Comparison of ENCODE assay signal across 9 mouse cellular contexts in genomic region chr12:111274447-111275149, GRCm38 (mm10). TPM values are rescaled to one million over a fixed set of nuclear protein-coding genes. Genes with fewer than 3 reads are reported as not detected.
A peak's percentile ranks its signal among the peaks of the same experiment; 100 is the strongest.
DNase-seq lines count a peak whose midpoint lies in the region; ATAC-seq and TF ChIP-seq lines count a peak whose summit lies in the region.
"Had no signal": no experiment of that assay in that cellular context is flagged by ENCODE, and none has a peak within 500 bp of the region (broad histone marks: within the 10 kb centered on the region; RNA-seq: fewer than 3 reads in every experiment).

No protein-coding gene starts in this region.

- no peak for ATAC-seq in kidney, postnatal 0 days (replicated peaks; ENCODE audit: low FRiP score, low read depth)
- ATAC-seq in hindbrain, embryonic 13.5 days (ENCODE audit: low FRiP score), result 0 out of 2 replicates have a peak, but pooled peaks have one; percentile 28
- peak; percentile 25 for ATAC-seq in midbrain, embryonic 16.5 days

- H3K4me1 ChIP-seq in kidney, postnatal 0 days (replicated peaks; ENCODE audit: insufficient read depth, low read length), result peaks cover 15% of the 10 kb centered on the region
- peaks cover 25% of the 10 kb centered on the region for H3K4me1 ChIP-seq in hindbrain, embryonic 13.5 days (replicated peaks)
- H3K4me1 ChIP-seq in midbrain, embryonic 16.5 days (ENCODE audit: control insufficient read depth, insufficient read depth, low read length), result peaks cover 13% of the 10 kb centered on the region

- no peaks in the 10 kb centered on the region for H3K36me3 ChIP-seq in kidney, postnatal 0 days (ENCODE audit: insufficient read depth, low read length)
- H3K36me3 ChIP-seq in hindbrain, embryonic 13.5 days, result no peaks in the 10 kb centered on the region
- H3K36me3 ChIP-seq in midbrain, embryonic 16.5 days (ENCODE audit: control insufficient read depth, insufficient read depth, low read length), result no peaks in the 10 kb centered on the region

- H3K4me3 ChIP-seq in kidney, postnatal 0 days (replicated peaks; ENCODE audit: low read depth, low read length), result peak overlapping the region; percentile 30
- peak overlapping the region; percentile 48 for H3K4me3 ChIP-seq in hindbrain, embryonic 13.5 days
- peak overlapping the region; percentile 49 for H3K4me3 ChIP-seq in midbrain, embryonic 16.5 days (ENCODE audit: low read depth, low read length)

- no peak for DNase-seq in kidney, postnatal 0 days (ENCODE audit: low spot score)
- DNase-seq in kidney, postnatal 10 days, result no peak
- DNase-seq in cerebellum, postnatal 25 days, result peak; percentile 37 to 53
- DNase-seq in Muller cell, postnatal 12 days (ENCODE audit: inconsistent ontology term), result no peak
- no peak for DNase-seq in ovary, postnatal 10 days (ENCODE audit: low spot score)
- no peak for DNase-seq in kidney, adult 18-20 months

- no peak for TF ChIP-seq CTCF in kidney, postnatal 0 days (IDR thresholded peaks at IDR 0.05; ENCODE audit: low read depth)

- H3K4me2 ChIP-seq in kidney, postnatal 0 days (ENCODE audit: low read length), result peak overlapping the region; percentile 60
- peak overlapping the region; percentile 82 for H3K4me2 ChIP-seq in hindbrain, embryonic 13.5 days
- H3K4me2 ChIP-seq in midbrain, embryonic 16.5 days (ENCODE audit: low read length), result peak overlapping the region; percentile 74

- 1% methylated on average over 80 of the region's 80 CpGs for WGBS in kidney, postnatal 0 days
- 3% methylated on average over 80 of the region's 80 CpGs for WGBS in hindbrain, embryonic 13.5 days
- WGBS in midbrain, embryonic 16.5 days, result 2% methylated on average over 77 of the region's 80 CpGs

- peaks cover 54% of the 10 kb centered on the region for H3K27me3 ChIP-seq in kidney, postnatal 0 days (ENCODE audit: insufficient read depth, low read length)
- peaks cover 88% of the 10 kb centered on the region for H3K27me3 ChIP-seq in hindbrain, embryonic 13.5 days
- peaks cover 75% of the 10 kb centered on the region for H3K27me3 ChIP-seq in midbrain, embryonic 16.5 days (ENCODE audit: control insufficient read depth, insufficient read depth, low read depth, low read length)

- H3K9me3 ChIP-seq in kidney, postnatal 0 days (replicated peaks; ENCODE audit: low read length), result no peaks in the 10 kb centered on the region
- no peaks in the 10 kb centered on the region; the same call in 1 of the 2 replicates for H3K9me3 ChIP-seq in hindbrain, embryonic 13.5 days
- 0 out of 2 replicates have a peak, but pooled peaks cover 3% of the 10 kb centered on the region for H3K9me3 ChIP-seq in midbrain, embryonic 16.5 days (replicated peaks; ENCODE audit: control insufficient read depth, low read length, poor library complexity, severe bottlenecking)

- no peak overlapping the region for H3K27ac ChIP-seq in kidney, postnatal 0 days
- no peak overlapping the region for H3K27ac ChIP-seq in hindbrain, embryonic 13.5 days
- no peak overlapping the region for H3K27ac ChIP-seq in midbrain, embryonic 16.5 days (ENCODE audit: low read length)
- H3K27ac ChIP-seq: macrophage had no signal

- 0 out of 2 replicates have a peak overlapping the region, but pooled peaks have one; percentile 19 for H3K9ac ChIP-seq in kidney, postnatal 0 days (ENCODE audit: low read depth, low read length)
- peak overlapping the region; percentile 70 for H3K9ac ChIP-seq in hindbrain, embryonic 13.5 days
- peak overlapping the region; percentile 66 for H3K9ac ChIP-seq in midbrain, embryonic 16.5 days (ENCODE audit: low read depth, low read length)

RNA-seq across cellular contexts. Expression of gene Amn, which starts 3.7 kb away (rescaled TPM):
- polyA plus RNA-seq in kidney, postnatal 0 days (2015; fragmentation: Nextera tagmentation; extraction: Ambion mirVana), result 123 and 145 TPM in 2 replicates
- polyA plus RNA-seq in hindbrain, embryonic 13.5 days (2015; fragmentation: Nextera tagmentation; extraction: Ambion mirVana), result 5.6 and 6.5 TPM in 2 replicates
- 16.4 and 29.5 TPM in 2 replicates for polyA plus RNA-seq in midbrain, embryonic 16.5 days (2015; fragmentation: Nextera tagmentation; extraction: Ambion mirVana)
- polyA plus RNA-seq: macrophage had no signal

Comparison
In these comparisons a context has a peak if more than half of its experiments do, and no peak if none do; other contexts are left out.
1. DNase-seq: peak in cerebellum, postnatal 25 days (2 of 2); none in kidney, postnatal 0 days (single experiment), kidney, postnatal 10 days (single experiment), Muller cell, postnatal 12 days (single experiment), ovary, postnatal 10 days (single experiment) and kidney, adult 18-20 months (single experiment).
2. H3K9ac ChIP-seq: peak in every context shown above with its lines; median percentile 70 in hindbrain, embryonic 13.5 days; 66 in midbrain, embryonic 16.5 days; 19 in kidney, postnatal 0 days.
3. Peak in every context shown above with its lines, with median percentiles within 50 percentile points of each other: H3K4me2 ChIP-seq and H3K4me3 ChIP-seq.